Mouse (Mus musculus) spleen, adult 18-20 months (tissue): ENCODE data around the gene Rab8b.
"Not testable (repeated sequence)": the region's sequence is repeated elsewhere in the genome, so short reads cannot be mapped to it uniquely, and the experiment has no call there.

Experiments used
- DNase-seq, 2 experiments: peaks; one replicate each; pipeline ENCODE4 v3.0.0; 2022; ENCODE audit warnings: mixed read lengths in 2 of 2

The Rab8b gene

GRCm38 (mm10) chr9:66917216-66917891 lies 2.1 kb downstream of the Rab8b start:
- DNase-seq: no peak

- DNase-seq: no peak
These were observed 3.4 kb downstream of the Rab8b start for GRCm38 (mm10) chr9:66915869-66916785.

GRCm38 (mm10) chr9:66915401-66915800 lies 4.1 kb downstream of the Rab8b start:
- no peak for DNase-seq

GRCm38 (mm10) chr9:66914540-66914939 lies 4.9 kb downstream of the Rab8b start:
- no peak for DNase-seq

GRCm38 (mm10) chr9:66913254-66913934 lies 6.1 kb downstream of the Rab8b start:
- not testable (repeated sequence) for DNase-seq

- no peak for DNase-seq
These were observed 7.2 kb downstream of the Rab8b start for GRCm38 (mm10) chr9:66912304-66912703.

GRCm38 (mm10) chr9:66910677-66911076 lies 8.8 kb downstream of the Rab8b start:
- DNase-seq: no peak

GRCm38 (mm10) chr9:66909922-66910321 lies 9.6 kb downstream of the Rab8b start:
- no peak for DNase-seq

GRCm38 (mm10) chr9:66907746-66908397 lies 11.6 kb downstream of the Rab8b start:
- no peak for DNase-seq

GRCm38 (mm10) chr9:66907126-66907525 lies 12.4 kb downstream of the Rab8b start:
- DNase-seq: no peak

- DNase-seq: no peak
These were observed 13.5 kb downstream of the Rab8b start for GRCm38 (mm10) chr9:66905990-66906389.

GRCm38 (mm10) chr9:66899526-66899925 lies 20.0 kb downstream of the Rab8b start:
- DNase-seq: no peak

GRCm38 (mm10) chr9:66899072-66899471 lies 20.4 kb downstream of the Rab8b start:
- no peak for DNase-seq

GRCm38 (mm10) chr9:66897851-66898250 lies 21.6 kb downstream of the Rab8b start:
- DNase-seq: no peak

GRCm38 (mm10) chr9:66896951-66897350 lies 22.5 kb downstream of the Rab8b start:
- no peak for DNase-seq

- DNase-seq: no peak
These were observed 23.5 kb downstream of the Rab8b start for GRCm38 (mm10) chr9:66895995-66896394.

- no peak for DNase-seq
These were observed 24.3 kb downstream of the Rab8b start for GRCm38 (mm10) chr9:66895035-66895779.

- DNase-seq: no peak
These were observed 25.1 kb downstream of the Rab8b start for GRCm38 (mm10) chr9:66894421-66894820.

GRCm38 (mm10) chr9:66892456-66892855 lies 27.0 kb downstream of the Rab8b start:
- not testable (repeated sequence) for DNase-seq

- no peak for DNase-seq
These were observed 31.4 kb downstream of the Rab8b start for GRCm38 (mm10) chr9:66887960-66888610.

- DNase-seq: no peak
These were observed 32.1 kb downstream of the Rab8b start for GRCm38 (mm10) chr9:66887301-66887902.
